Mouse (Mus musculus) large intestine, adult 2 months (tissue): ENCODE measurements around the gene Chat. TPM values are rescaled to one million over a fixed set of nuclear protein-coding genes. Genes with fewer than 3 reads are reported as not detected.
"Not testable (repeated sequence)": the region's sequence is repeated elsewhere in the genome, so short reads cannot be mapped to it uniquely, and the experiment has no call there.

Source experiments
- DNase-seq: peaks from one replicate; pipeline ENCODE4 v3.0.0-alpha.2; 2012; ENCODE audit warnings: low read depth, low spot score
- WGBS: fragments of 180-500 bp; shearing (Covaris S2); methylation state at CpG from one replicate; pipeline ENCODE4 v1.1.7; 2018; 5-methylcytosine and 5-hydroxymethylcytosine counted together
- polyA plus RNA-seq: library from polyadenylated mRNA; depleted of rRNA; stranded (reverse); fragments of >200 nt; gene quantifications from 2 replicates; pipeline ENCODE4 v1.2.3, GENCODE M21; 2012

Chat gene
- polyA plus RNA-seq, 1 experiment = 0.60 TPM

DNA sequence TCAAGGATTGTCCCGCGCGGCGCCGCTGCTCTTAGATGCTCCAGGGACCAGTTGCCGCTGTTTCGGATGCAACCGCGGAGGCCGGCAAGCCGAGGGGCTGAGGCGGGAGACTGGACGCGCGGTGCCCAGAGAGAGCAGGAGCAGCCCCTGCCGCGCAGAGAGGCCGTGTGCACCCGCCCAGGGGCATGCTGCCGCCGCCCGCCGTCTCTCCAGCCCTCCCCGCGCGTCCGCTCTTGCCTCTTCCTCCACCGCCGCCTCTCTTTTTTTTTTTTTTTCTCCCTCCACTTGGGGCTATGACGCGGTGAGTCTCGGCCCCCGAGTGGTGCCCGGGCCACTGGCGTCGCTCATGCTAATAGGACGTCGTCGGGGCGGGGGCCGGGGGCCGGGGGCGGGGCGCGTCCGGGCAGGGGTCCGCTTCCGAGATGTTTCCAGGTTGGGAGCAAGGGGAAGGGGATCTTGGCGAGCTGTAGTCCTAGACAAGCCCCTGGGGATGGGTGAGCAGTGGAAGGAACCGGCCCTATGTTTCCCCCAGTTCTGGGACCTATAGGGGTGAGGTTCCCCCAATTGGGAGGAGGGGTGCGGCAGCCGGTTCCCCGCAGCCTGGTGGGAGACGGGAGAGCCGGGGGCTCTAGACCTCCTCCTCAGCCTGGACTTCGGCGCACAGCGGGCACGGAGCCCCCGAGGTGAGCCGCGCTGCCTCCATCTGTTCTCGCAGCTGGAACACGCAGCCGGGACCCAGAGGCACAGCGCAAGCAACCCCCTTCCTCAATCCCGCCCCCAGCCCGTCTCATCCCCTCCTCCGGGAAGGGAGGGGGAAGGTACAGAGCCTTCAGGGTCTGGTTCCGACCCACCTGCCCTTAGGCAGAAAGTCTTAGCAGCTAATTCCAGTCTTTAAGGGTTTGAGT is 936 bp downstream of the Chat start, which contains the start of gene Slc18a3:
TSS of gene Slc18a3 (minus strand) at position 250 of the 905 bp plus-strand sequence.
- 2% methylated on average over 67 of the region's 70 CpGs for WGBS
- DNase-seq = no peak

DNA sequence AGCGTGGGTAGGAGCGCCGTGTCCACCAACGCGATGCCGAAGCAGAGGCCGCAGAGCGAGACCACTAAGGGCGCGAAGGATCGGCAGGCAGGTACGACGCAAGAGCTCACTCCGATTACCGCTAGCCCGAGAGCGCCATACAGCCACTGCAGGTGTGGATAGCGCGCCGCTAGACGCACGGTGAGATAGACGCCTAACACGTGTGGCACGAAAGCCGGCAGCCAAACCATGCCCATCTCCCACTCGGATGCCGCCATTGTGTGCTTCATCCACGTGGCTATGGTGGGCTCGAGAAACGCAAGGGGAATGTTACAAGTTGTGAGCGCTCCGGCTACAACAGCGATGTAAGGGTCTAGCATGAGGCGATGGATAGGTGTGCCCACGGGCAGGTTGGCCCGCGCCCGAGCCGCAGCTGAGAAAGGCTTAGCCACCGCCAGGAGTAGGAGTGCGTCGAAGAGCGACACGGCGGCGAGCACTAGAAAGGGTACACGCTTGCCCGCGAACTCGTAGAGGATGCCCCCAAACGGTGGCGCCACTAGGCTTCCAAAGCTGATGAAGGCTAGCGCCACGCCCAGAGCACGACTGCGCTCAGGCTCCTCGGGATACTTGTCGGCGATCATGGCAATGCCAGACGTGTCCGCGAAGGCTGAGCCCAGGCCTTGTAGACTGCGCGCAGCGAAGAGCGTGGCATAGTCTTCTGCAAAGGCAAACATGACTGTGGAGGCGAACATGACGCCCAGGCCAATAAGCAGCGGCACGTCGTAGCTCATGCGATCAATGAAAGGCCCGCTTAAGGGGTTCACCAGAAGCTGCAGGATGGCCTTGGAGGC is 2.4 kb downstream of the Chat start:
- no peak for DNase-seq
- WGBS = 6% methylated on average over 74 of the region's 74 CpGs

DNA sequence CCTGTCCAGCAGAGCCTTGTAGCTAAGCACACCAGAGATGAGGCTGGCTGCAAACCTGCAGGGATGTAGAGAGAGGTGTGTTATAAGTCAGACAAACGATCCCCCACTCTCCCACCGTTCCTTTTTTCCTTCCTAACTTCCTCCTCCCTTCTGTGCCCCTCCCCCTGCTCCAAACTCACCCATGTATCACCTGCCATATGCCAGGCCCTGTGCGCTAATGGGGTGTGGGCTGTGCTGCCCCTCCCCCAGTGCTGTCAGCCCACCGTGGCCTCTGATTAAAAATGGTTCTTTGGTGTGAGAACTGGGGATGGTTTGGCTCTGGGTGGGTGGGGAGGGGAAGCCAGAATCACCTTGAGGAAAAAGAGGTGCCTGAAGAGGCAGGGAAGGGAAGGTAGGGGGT is 13.2 kb downstream of the Chat start:
- no peak for DNase-seq
- WGBS = 19% methylated on average over 4 of the region's 4 CpGs

DNA sequence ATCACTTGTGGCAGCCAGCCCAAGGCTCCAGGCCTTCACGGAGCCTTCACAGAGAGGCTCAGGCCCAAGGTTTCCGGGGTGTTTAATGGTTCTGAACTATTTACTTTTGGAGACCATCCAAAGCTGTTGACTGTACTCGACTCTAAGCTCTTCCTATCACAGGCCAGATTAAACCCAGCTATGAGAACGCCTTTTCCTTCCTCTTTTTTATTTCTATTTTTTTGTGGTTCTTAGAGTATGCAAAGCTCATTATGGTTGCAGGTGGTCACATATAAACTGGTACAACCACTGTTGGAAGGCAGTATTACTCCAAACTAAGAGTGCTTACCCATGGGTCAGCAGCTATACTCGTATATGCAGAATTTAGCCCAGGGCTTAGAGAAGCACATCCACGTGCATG is 18.8 kb downstream of the Chat start:
- WGBS = 58% methylated on average over 6 of the region's 6 CpGs

DNA sequence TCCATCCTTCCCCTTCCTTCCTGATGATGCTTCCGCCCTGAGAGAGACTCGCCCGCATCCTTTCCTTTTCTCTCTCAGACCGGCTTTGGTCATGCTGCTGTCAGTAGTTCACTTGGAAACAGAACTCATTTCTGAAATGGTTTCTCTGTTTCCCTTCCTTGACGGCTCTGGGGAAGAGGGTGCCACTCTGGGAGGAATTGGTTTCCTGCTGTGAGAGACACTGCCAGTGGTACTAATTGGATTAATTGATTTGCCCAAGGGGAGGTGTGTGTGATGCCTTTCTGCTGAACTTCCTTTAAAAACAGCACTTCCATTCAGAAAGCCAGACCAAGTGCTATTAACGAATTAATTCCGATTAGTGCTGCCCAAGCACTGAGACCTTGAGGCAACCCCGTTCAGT is 22.3 kb downstream of the Chat start:
- 47% methylated on average over 8 of the region's 8 CpGs for WGBS
- no peak for DNase-seq

More for the DNA sequence above, 18.8 kb downstream of the Chat start:
- no peak for DNase-seq

DNA sequence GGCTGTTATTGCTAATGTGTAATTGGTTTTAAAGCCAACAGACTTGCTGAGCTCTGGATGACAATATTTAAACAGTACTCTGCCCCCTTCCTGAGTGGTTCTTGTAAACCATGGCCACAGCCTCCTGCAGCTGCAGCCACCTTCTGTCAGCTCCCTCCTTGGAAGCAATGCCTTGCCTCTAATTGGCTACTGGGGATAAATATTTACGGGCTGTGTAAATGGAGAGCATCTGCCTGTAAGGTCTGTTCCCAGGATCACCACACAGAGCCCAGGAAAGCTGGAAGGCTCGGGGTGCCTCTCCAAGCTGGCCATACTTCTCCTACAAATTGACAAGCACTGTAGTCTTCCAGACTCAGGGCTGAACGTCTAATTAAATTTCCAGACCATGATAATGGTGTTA is 26.0 kb downstream of the Chat start:
- 12% methylated on average over 3 of the region's 3 CpGs for WGBS
- DNase-seq = no peak

DNA sequence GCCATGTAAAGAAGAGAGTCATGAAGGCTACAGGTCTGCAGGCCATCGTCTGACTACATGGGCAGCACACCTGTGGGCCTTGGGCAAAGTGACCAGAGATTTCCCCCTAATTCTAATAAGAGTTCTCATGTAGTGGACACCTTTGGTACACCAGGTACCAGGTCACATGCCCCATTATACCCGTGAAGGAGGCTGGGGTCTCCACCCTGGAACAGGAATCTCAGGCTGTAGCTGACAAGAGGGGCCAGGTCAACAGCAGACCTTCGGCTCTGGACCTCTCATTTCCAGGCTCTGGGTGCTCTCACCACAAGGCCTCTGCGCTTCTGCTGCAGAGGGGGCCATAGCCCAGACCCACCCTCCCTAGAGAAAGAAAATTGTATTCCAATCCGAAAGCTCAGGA is 26.5 kb downstream of the Chat start:
- 45% methylated on average over 5 of the region's 5 CpGs for WGBS
- DNase-seq = no peak

DNA sequence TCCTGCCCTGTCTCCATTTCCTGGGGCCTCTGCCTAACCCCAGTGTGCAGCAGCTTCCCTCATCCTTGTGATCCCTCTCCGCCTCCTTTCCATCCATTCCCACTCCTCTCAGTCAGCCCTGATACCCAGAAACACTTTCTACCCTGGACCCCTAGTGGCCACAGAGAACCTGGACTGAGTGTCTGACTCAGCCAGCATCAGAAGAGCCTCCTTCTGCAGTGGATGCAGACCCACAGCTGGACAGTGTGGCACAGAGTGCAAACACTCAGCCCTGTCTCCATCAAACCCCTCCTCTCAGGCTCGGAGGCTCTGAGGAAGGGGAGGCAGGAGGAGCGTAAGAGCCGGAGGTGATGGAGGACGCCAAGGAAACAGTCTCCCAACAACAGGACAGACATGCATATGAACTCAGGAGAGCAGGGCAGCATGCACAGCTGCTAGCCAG is 28.4 kb downstream of the Chat start:
- no peak for DNase-seq
- WGBS = 34% methylated on average over 5 of the region's 5 CpGs

DNA sequence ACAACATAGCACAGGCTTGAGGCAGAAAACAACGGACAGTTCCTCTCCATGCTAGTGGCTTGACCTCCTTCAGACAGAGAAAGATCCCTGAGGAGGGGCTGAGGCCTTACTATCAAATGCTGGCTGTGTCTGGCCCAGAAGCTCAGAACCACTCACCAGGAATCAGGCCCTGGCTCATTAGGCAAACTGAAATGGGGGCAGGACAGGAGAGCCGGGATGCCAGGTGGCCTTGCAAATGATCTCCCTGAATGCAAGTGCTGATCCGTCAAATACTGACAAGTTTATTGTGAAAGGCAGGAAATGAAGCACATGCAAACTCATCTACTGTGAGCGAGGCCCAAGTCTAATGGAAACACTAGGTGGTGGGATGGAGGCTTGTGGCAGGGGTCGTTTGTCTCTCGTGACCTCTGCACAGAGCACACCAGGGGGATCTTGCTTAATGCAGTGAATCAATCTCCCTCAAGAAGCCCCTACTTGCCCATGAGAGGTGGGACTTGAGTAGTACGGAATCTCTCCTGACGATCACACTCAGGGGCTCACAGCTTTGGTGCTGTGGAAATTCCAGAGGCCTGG is 36.7 kb downstream of the Chat start:
- no peak for DNase-seq
- 40% methylated on average over 8 of the region's 8 CpGs for WGBS

DNA sequence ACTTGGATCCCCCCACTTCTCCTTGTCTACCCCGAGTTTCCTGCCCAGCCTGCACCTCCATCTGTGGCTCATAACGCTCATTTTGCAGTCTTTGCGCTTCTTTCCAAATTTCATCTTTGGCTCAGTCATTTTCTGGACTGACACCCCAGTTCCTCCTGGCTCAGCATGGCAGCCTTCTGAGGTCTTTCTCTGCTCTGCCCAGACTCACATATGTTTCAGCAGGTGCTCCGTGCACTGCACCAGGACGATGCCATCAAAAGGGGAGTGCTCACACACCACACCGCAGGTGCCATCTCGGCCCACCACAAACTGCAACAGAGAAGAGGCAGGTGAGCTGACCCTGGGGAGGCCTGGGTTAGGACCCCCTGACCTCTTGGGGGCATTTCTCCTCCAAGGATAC is 41.8 kb downstream of the Chat start:
- no peak for DNase-seq
- 83% methylated on average over 7 of the region's 7 CpGs for WGBS

DNA sequence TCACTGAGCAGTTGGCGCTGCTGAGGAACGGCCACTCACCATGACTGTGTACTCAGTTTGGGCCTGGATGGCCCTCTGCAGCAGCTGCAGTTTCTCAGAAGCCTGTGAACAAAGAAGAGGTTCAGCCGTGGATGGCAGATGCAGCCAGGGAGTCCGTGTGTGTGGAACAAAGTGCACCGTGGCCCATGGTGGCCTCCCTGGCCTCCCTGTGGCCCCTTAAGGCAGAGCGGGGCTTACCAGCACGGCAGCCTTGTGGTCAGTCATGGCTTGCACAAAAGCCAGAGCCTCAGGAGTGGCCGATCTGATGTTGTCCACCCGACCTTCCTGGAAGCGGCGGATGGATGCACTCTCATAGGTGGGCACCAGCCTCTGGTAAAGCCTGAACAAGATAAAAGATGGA is 47.0 kb downstream of the Chat start:
- WGBS = 76% methylated on average over 11 of the region's 11 CpGs
- no peak for DNase-seq

DNA sequence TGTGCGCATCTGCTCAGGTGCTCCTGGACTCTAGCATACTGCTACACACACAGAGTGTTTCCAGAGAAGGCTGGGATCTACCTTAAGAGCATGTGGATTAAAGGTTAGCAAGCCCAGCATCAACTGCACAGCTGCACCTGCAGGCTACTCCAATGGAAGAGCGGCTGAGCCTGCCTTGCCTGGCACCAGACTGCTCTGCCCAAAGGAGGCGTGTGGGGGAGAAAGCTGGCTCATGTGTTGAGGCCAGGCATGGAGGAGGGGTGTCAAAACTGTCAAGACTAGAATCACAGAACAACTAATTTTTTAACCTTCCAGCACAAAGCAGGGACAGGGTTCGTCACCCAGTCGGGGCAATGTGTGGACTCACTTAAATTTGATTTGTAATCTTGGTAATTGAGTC is 53.7 kb downstream of the Chat start:
- no peak for DNase-seq
- WGBS = 80% methylated on average over 5 of the region's 5 CpGs

DNA sequence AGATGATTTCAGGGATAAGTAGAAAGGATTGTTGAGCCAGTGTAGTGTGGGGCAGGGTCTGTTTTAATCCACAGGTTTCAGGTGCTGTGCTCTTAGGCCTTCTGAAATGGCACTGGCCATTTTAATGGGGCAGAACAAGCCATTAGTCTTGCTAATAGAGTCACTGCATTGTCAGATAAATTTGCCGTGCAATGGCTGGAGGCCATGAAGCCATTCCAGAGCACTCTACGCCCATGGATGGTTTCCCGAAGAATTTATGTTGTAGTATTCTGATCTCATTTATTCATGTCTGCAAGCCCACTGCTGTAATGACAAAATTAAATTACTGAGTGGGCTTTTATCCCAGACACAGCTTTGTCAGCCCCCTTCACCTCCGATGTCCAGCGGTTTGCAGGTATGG is 55.7 kb downstream of the Chat start:
- no peak for DNase-seq
- WGBS = 88% methylated on average over 5 of the region's 5 CpGs

DNA sequence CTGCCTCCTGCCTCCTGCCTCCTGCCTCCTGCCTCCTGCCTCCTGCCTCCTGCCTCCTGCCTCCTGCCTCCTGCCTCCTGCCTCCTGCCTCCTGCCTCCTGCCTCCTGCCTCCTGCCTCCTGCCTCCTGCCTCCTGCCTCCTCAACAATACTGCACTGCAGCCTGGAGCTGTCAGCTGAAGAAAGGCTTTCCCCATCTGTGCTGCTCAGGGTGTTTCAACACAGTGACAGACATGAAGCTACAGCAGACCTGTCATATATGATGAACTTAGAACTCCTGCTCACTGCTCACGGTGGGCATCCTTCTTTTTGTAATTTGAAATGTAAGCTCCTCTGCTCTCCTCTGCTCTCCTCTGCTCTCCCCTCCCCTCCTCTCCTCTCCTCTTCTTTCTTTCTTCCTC is 60.4 kb downstream of the Chat start:
- DNase-seq = not testable (repeated sequence)
- WGBS = 47% methylated on average over 1 of the region's 1 CpGs

DNA sequence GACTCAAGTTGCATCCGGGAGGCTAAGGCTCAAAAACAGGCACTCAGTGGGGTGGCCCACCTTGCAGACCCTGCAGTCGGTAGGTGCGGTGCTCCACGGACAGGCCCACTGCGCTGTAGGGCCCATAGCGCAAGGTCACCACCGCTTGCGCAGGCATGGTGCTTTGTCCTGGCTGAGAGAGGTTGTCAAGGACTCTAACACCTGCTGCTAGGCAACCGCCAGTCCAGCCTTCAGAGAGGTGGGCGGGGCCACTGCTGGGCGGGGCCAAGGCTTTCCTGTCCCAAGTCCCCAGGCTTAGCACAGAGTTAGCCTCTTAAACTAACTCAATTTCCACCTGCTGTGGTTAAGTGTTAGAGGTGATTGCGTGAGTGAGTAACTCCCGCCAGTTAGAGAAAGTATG is 77.6 kb downstream of the Chat start, which contains the start of gene 1700024G13Rik:
TSS of gene 1700024G13Rik (minus strand) at position 196 of the 400 bp plus-strand sequence.
- WGBS = 5% methylated on average over 13 of the region's 13 CpGs
- DNase-seq = peak; percentile 2

DNA sequence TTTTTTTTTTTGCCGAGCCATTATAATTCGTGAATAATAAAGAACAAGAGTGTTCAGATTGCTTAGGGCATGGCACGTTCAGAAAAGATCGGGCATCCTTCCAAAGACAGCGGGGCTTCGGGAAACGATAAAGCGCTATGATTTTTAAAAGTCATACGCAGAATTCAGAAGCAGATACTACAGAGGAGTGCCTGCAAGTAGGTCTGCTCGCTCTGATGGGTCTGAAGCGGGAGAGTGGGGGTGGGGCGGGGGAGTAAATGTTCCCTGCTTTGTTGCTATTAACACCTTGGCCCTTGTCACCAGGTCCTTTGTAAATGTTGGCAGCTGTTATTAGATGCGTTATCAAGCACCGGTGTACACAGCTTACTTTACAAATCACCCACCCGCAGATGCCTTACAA is 84.2 kb downstream of the Chat start:
- DNase-seq = no peak
- WGBS = 50% methylated on average over 15 of the region's 15 CpGs

DNA sequence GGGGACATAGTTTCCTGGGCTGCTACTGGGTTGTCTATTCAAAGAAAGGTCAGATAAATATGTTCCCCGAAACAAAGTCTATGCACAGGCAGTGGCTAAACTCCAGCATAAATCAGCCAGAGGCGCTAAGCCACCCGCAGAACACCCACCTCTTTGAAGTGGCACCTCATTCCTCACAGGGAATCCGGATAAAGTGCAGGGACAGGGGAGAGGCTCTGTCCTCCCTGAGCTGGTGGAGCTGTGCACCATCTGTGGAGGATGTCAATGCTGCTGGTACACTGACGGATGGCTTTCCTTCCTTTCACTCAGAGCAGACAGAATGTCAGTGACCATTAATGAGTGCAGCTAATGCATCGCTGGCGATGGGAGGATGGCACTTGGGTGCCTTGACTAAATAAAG is 84.7 kb downstream of the Chat start:
- DNase-seq = no peak
- 33% methylated on average over 7 of the region's 7 CpGs for WGBS

DNA sequence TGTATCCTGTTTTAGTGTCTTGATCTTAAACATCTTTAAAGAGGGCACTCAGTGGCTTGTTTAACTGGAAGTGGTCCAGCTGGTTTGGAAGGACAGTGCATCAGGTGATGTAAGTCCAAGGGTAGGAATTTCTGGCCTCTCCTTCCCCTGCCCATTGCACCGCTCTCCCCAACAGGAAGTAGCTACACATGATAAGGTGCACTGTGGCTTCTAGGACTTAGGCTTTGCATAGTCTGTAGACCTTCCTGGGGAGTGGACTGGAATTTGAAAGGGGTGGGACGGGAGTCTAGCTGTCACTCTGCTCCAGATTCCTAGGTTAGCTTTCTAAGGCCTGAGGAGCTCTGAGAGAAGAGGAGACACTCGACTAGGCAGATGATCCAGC is 85.7 kb downstream of the Chat start:
- 26% methylated on average over 3 of the region's 3 CpGs for WGBS

DNA sequence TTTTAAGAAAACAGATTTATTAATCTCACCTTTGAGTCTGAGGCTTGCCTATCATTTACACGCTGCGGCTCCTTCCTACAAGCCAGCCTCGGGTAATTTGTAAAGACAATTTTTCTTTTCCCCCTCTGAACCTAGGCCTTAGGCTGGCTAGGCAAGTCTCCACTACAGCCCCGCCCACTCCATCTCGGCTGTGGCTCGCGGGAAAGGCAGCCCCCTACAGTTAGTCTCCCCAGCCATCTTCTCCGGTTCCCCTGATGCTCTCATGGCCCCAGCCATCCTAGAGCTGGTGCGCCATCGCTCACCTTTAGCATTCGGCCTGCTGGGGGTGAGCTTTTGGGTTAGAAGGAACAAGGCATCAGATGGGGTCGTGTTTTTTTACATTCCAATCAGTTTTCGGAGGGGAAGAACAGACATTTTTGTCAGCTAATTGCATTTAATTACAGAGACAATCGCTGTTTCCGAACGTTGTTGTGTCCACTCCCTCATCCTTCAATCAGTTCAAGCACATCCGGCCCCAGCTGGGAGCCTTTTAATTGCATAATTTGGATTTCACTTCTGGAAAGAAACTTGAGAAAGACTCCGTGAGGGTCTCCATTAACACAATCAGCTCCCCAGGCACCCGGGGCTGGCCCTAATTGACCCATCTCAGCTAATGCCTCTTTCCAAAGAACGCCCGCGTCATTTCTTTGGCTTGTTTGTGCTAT is 86.2 kb downstream of the Chat start:
- 24% methylated on average over 22 of the region's 22 CpGs for WGBS
- no peak for DNase-seq

More for the DNA sequence above, 85.7 kb downstream of the Chat start:
- no peak for DNase-seq

DNA sequence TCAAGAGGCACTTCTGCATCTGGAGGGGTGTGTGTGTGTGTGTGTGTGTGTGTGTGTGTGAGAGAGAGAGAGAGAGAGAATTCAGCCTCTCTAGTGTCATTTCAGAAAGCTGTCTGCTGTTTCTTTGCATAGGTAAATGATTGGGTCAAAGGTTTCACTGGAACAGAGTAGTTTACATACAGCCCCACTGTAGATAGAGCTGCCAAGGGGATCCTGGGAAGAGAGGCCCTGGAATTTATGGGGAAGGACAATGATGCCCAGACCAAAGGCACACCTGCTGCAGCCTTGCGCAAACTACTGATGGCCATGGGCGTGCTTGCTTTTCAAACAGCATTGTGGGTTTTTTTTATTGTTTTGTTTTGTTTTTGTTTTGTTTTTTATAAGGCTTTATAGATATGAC is 93.3 kb downstream of the Chat start:
- DNase-seq = no peak
- WGBS = 20% methylated on average over 2 of the region's 2 CpGs
